Mouse (Mus musculus): Measurements from ENCODE around the gene E030025P04Rik. TPM values are rescaled to one million over a fixed set of nuclear protein-coding genes. Genes with fewer than 3 reads are reported as not detected.
A peak's percentile ranks its signal among the peaks of the same experiment; 100 is the strongest.

The E030025P04Rik gene
- polyA plus RNA-seq, 1 experiment from 2014 or later = not detected

GRCm38 (mm10) chr11:109126482-109126881 lies 17.7 kb downstream of the E030025P04Rik start:
- TF ChIP-seq CTCF (IDR thresholded peaks at IDR 0.05; ENCODE audit: low read depth) = no peak
- TF ChIP-seq EP300 (IDR thresholded peaks at IDR 0.05; ENCODE audit: low read depth) = no peak
- Histone ChIP-seq H3K36me3 (replicated peaks; ENCODE audit: insufficient read depth, low read length) (no peaks in the 10 kb centered on the region), H3K4me1 (ENCODE audit: insufficient read depth) (no peaks in the 10 kb centered on the region), H3K4me2 (ENCODE audit: low read depth, low read length) (no peak overlapping the region), H3K9ac (replicated peaks) (no peak overlapping the region), H3K27ac (ENCODE audit: low read depth) (no peak overlapping the region), H3K27me3 (ENCODE audit: insufficient read depth, low read length) (no peaks in the 10 kb centered on the region), H3K9me3 (ENCODE audit: low read length) (no peaks in the 10 kb centered on the region), H3K4me3 (ENCODE audit: low read depth, low read length) (no peak overlapping the region)
- 67% methylated on average over 7 of the region's 7 CpGs for WGBS (ENCODE audit: insufficient replicate concordance)
- ATAC-seq = no peak
- no peak for DNase-seq

- H3K27ac ChIP-seq (ENCODE audit: low read depth) = no peak overlapping the region
- no peak overlapping the region for H3K9ac ChIP-seq (replicated peaks)
- no peaks in the 10 kb centered on the region for H3K4me1 ChIP-seq (ENCODE audit: insufficient read depth)
- no peaks in the 10 kb centered on the region for H3K36me3 ChIP-seq (replicated peaks; ENCODE audit: insufficient read depth, low read length)
- WGBS (ENCODE audit: insufficient replicate concordance) = 77% methylated on average over 5 of the region's 5 CpGs
- no peaks in the 10 kb centered on the region for H3K9me3 ChIP-seq (ENCODE audit: low read length)
- H3K27me3 ChIP-seq (ENCODE audit: insufficient read depth, low read length) = no peaks in the 10 kb centered on the region
- no peak overlapping the region for H3K4me2 ChIP-seq (ENCODE audit: low read depth, low read length)
- no peak for ATAC-seq
- H3K4me3 ChIP-seq (ENCODE audit: low read depth, low read length) = no peak overlapping the region
- no peak for TF ChIP-seq EP300 (IDR thresholded peaks at IDR 0.05; ENCODE audit: low read depth)
- TF ChIP-seq CTCF (IDR thresholded peaks at IDR 0.05; ENCODE audit: low read depth) = no peak
- no peak for DNase-seq
These were observed 18.7 kb downstream of the E030025P04Rik start for GRCm38 (mm10) chr11:109125451-109125850.

- Histone ChIP-seq H3K27me3 (ENCODE audit: insufficient read depth, low read length) (no peaks in the 10 kb centered on the region), H3K36me3 (replicated peaks; ENCODE audit: insufficient read depth, low read length) (no peaks in the 10 kb centered on the region), H3K4me2 (ENCODE audit: low read depth, low read length) (no peak overlapping the region), H3K9me3 (ENCODE audit: low read length) (no peaks in the 10 kb centered on the region), H3K27ac (ENCODE audit: low read depth) (no peak overlapping the region), H3K4me1 (ENCODE audit: insufficient read depth) (no peaks in the 10 kb centered on the region), H3K9ac (replicated peaks) (no peak overlapping the region), H3K4me3 (ENCODE audit: low read depth, low read length) (no peak overlapping the region)
- DNase-seq (no peak), ATAC-seq (no peak)
- TF ChIP-seq CTCF (IDR thresholded peaks at IDR 0.05; ENCODE audit: low read depth) (peak; percentile 29), EP300 (IDR thresholded peaks at IDR 0.05; ENCODE audit: low read depth) (no peak)
- WGBS (ENCODE audit: insufficient replicate concordance) = 52% methylated on average over 3 of the region's 3 CpGs
These were observed 19.9 kb downstream of the E030025P04Rik start for GRCm38 (mm10) chr11:109124284-109124683.

GRCm38 (mm10) chr11:109109826-109110346 lies 34.3 kb downstream of the E030025P04Rik start:
- ATAC-seq = no peak

GRCm38 (mm10) chr11:109109056-109109455 lies 35.1 kb downstream of the E030025P04Rik start:
- no peak overlapping the region for H3K4me2 ChIP-seq (ENCODE audit: low read depth, low read length)
- H3K4me3 ChIP-seq (ENCODE audit: low read depth, low read length) = no peak overlapping the region
- no peaks in the 10 kb centered on the region for H3K4me1 ChIP-seq (ENCODE audit: insufficient read depth)
- H3K9ac ChIP-seq (replicated peaks) = no peak overlapping the region
- TF ChIP-seq CTCF (IDR thresholded peaks at IDR 0.05; ENCODE audit: low read depth) = no peak
- no peak for TF ChIP-seq EP300 (IDR thresholded peaks at IDR 0.05; ENCODE audit: low read depth)
- DNase-seq (no peak), ATAC-seq (no peak)
- H3K27ac ChIP-seq (ENCODE audit: low read depth) = no peak overlapping the region
- no peaks in the 10 kb centered on the region for H3K36me3 ChIP-seq (replicated peaks; ENCODE audit: insufficient read depth, low read length)
- H3K27me3 ChIP-seq (ENCODE audit: insufficient read depth, low read length) = no peaks in the 10 kb centered on the region
- no peaks in the 10 kb centered on the region for H3K9me3 ChIP-seq (ENCODE audit: low read length)

More at GRCm38 (mm10) chr11:109109826-109110346, 34.3 kb downstream of the E030025P04Rik start:
- H3K9me3 ChIP-seq (ENCODE audit: low read length) = no peaks in the 10 kb centered on the region
- H3K4me1 ChIP-seq (ENCODE audit: insufficient read depth) = no peaks in the 10 kb centered on the region
- H3K36me3 ChIP-seq (replicated peaks; ENCODE audit: insufficient read depth, low read length) = no peaks in the 10 kb centered on the region
- DNase-seq = no peak
- H3K9ac ChIP-seq (replicated peaks) = no peak overlapping the region
- no peak overlapping the region for H3K4me3 ChIP-seq (ENCODE audit: low read depth, low read length)
- H3K4me2 ChIP-seq (ENCODE audit: low read depth, low read length) = no peak overlapping the region
- 54% methylated on average over 11 of the region's 11 CpGs for WGBS (ENCODE audit: insufficient replicate concordance)
- H3K27me3 ChIP-seq (ENCODE audit: insufficient read depth, low read length) = no peaks in the 10 kb centered on the region
- TF ChIP-seq CTCF (IDR thresholded peaks at IDR 0.05; ENCODE audit: low read depth) (no peak), EP300 (IDR thresholded peaks at IDR 0.05; ENCODE audit: low read depth) (no peak)
- no peak overlapping the region for H3K27ac ChIP-seq (ENCODE audit: low read depth)

GRCm38 (mm10) chr11:109107518-109108205 lies 36.5 kb downstream of the E030025P04Rik start:
- Histone ChIP-seq H3K36me3 (replicated peaks; ENCODE audit: insufficient read depth, low read length) (no peaks in the 10 kb centered on the region), H3K4me3 (ENCODE audit: low read depth, low read length) (no peak overlapping the region), H3K9ac (replicated peaks) (no peak overlapping the region), H3K4me1 (ENCODE audit: insufficient read depth) (no peaks in the 10 kb centered on the region), H3K4me2 (ENCODE audit: low read depth, low read length) (no peak overlapping the region), H3K27ac (ENCODE audit: low read depth) (no peak overlapping the region), H3K27me3 (ENCODE audit: insufficient read depth, low read length) (no peaks in the 10 kb centered on the region), H3K9me3 (ENCODE audit: low read length) (no peaks in the 10 kb centered on the region)
- WGBS (ENCODE audit: insufficient replicate concordance) = 57% methylated on average over 11 of the region's 11 CpGs
- TF ChIP-seq CTCF (IDR thresholded peaks at IDR 0.05; ENCODE audit: low read depth) (no peak), EP300 (IDR thresholded peaks at IDR 0.05; ENCODE audit: low read depth) (no peak)
- ATAC-seq (no peak), DNase-seq (no peak)

Data from liver, postnatal 0 days (tissue).